Mouse (Mus musculus): ENCODE results near the gene Ankra2. TPM values are rescaled to one million over a fixed set of nuclear protein-coding genes. Genes with fewer than 3 reads are reported as not detected.

Ankra2 gene
- polyA plus RNA-seq, 1 experiment from 2014 or later, result 16.1 TPM

DNA sequence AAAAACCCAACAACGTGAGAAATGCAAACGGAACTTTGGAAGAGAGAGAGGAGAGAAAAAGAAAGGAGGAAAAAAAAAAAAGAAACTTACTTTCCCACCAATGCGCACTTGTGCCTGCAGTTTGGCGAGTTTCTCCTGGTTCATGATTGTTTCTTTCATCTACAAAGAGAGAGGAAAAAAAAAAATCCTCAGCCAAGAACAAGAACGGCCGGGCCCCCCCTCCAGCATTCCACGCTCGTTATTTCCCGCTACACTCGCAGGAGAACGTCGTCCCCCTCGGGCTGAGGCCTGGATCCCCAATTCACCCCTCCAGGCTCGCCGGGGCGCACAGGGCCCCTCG lies 53.2 kb downstream of the Ankra2 start:
- H3K27ac ChIP-seq (ENCODE audit: poor library complexity, severe bottlenecking), result peak overlapping the region; percentile 90
- H3K27me3 ChIP-seq (replicated peaks), result no peaks in the 10 kb centered on the region
- no peak for ATAC-seq (ENCODE audit: insufficient number of reproducible peaks, low FRiP score)
- WGBS, result under 1% methylated on average over 17 of the region's 17 CpGs
- peaks cover 12% of the 10 kb centered on the region for H3K4me1 ChIP-seq (replicated peaks)
- H3K4me3 ChIP-seq, result peak overlapping the region; percentile 100
- H3K9ac ChIP-seq, result peak overlapping the region; percentile 99
- H3K36me3 ChIP-seq, result peaks cover 31% of the 10 kb centered on the region
- peak overlapping the region; percentile 78 for H3K4me2 ChIP-seq
- no peaks in the 10 kb centered on the region for H3K9me3 ChIP-seq (replicated peaks)

DNA sequence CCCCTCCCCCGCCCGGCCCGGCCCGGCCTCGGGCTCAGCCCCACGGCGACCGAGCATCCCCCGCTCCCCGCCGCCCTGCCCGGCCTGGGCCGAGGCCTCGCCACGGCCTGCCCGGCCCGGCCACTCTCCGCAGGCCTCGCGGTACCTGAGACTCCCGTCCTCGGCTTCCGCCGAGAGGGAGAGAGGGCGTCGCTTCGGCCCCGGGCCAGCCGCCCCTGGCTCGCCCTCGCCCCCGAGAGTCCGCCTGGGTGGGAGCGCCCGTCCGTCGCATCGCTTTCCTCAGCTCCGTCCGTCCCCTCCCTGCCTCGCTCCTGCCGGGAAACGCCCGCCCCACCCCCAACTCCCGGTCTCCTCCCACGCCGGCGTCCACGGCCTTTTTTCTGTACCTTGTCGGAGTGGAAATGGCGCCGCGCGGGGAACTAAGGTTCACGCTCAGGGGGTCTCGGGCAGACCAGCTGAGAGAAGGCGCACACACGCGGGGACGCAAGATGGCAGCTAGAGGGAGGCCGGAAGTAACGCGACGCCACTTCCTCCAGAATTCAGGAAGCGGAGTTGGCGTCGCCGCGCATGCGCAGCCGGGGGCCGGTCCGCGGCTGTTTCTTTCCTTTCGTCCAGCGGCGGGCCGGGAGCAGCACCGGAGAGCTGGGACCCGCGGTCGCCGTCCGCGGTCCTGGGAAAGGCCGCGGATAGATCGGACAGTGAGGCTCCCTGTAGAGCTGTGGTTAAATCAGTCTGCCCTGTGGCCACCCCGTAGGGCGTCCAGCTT lies 53.8 kb downstream of the Ankra2 start, which contains the start of gene Btf3:
Gene Btf3 (minus strand): TSS at position 527 of the 766 bp plus-strand sequence.
- peaks cover 12% of the 10 kb centered on the region for H3K4me1 ChIP-seq (replicated peaks)
- peak within 1 kb of the TSS; percentile 100 for H3K4me3 ChIP-seq
- H3K9me3 ChIP-seq (replicated peaks), result no peaks in the 10 kb centered on the region
- peak within 1 kb of the TSS; percentile 99 for H3K9ac ChIP-seq
- peak within 1 kb of the TSS; percentile 90 for H3K27ac ChIP-seq (ENCODE audit: poor library complexity, severe bottlenecking)
- 0% methylated on average over 84 of the region's 90 CpGs for WGBS
- ATAC-seq (ENCODE audit: insufficient number of reproducible peaks, low FRiP score), result peak; percentile 90
- no peaks in the 10 kb centered on the region for H3K27me3 ChIP-seq (replicated peaks)
- peak within 1 kb of the TSS; percentile 78 for H3K4me2 ChIP-seq
- H3K36me3 ChIP-seq, result peaks cover 26% of the 10 kb centered on the region

DNA sequence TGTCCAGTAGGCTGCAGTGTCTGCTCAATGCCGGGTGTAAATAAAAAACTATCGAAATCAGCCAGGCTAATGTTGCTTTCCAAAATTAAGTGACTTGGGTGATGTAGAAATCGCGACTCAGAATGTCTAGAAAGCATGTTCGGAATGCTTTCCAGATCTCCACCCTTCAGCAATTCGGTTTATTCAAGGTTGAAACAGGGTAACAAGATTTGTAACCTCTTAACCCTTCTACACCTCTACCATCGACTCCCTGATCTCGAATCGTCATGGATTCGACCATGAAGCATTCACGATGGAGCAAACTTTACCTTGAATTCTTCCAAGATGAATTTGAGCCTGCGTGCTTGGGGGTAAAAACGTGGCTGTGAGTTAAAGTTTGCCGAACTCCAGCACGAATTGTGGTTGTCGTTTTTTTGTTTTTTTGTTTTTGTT lies 54.4 kb downstream of the Ankra2 start:
- Histone ChIP-seq H3K4me3 (peak overlapping the region; percentile 100), H3K27ac (ENCODE audit: poor library complexity, severe bottlenecking) (peak overlapping the region; percentile 90), H3K36me3 (peaks cover 20% of the 10 kb centered on the region), H3K9ac (peak overlapping the region; percentile 99), H3K27me3 (replicated peaks) (no peaks in the 10 kb centered on the region), H3K4me1 (replicated peaks) (peaks cover 12% of the 10 kb centered on the region), H3K4me2 (peak overlapping the region; percentile 78), H3K9me3 (replicated peaks) (no peaks in the 10 kb centered on the region)
- no peak for ATAC-seq (ENCODE audit: insufficient number of reproducible peaks, low FRiP score)
- 2% methylated on average over 16 of the region's 16 CpGs for WGBS

DNA sequence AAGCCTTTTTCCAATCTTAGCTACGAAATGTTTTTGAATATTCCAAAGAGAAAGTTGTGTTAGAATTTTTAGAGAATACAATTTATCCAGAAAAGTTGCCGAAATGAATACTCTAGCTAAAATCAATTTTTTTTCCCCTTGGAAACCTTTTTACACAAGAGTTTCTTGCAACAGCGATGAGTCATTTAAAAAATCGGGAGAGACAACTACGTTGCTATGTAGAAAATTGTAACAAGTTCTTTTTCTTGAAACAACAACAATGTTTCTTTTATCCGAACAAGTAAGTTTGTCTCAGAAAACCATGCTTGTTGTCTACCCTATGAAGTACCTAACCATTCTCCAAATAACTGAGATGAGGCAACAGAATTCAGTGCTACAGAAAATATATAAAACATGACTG lies 55.0 kb downstream of the Ankra2 start:
- ATAC-seq (ENCODE audit: insufficient number of reproducible peaks, low FRiP score), result no peak
- H3K27me3 ChIP-seq (replicated peaks), result no peaks in the 10 kb centered on the region
- H3K4me1 ChIP-seq (replicated peaks), result peaks cover 12% of the 10 kb centered on the region
- H3K4me3 ChIP-seq, result no peak overlapping the region
- no peak overlapping the region for H3K27ac ChIP-seq (ENCODE audit: poor library complexity, severe bottlenecking)
- no peak overlapping the region for H3K9ac ChIP-seq
- no peak overlapping the region for H3K4me2 ChIP-seq
- no peaks in the 10 kb centered on the region for H3K9me3 ChIP-seq (replicated peaks)
- 88% methylated on average over 6 of the region's 6 CpGs for WGBS
- peaks cover 15% of the 10 kb centered on the region for H3K36me3 ChIP-seq

Other genes starting within 250 kb of the Ankra2 start
- 12.6 and 13.4 TPM in 2 replicates for gene Arhgef28, start 56.6 kb upstream of the Ankra2 start, polyA plus RNA-seq (2016; fragmentation: Nextera tagmentation; extraction: Ambion mirVana)
- 19.2 and 19.7 TPM in 2 replicates for gene Utp15, start within 50 bp of the Ankra2 start, polyA plus RNA-seq (2016; fragmentation: Nextera tagmentation; extraction: Ambion mirVana)
- not detected in 2 replicates for gene Gm21976, start 16.8 kb downstream of the Ankra2 start, polyA plus RNA-seq (2016; fragmentation: Nextera tagmentation; extraction: Ambion mirVana)
- gene Btf3, start 53.9 kb downstream of the Ankra2 start, polyA plus RNA-seq (2016; fragmentation: Nextera tagmentation; extraction: Ambion mirVana), result 474 and 476 TPM in 2 replicates
- gene Foxd1, start 91.2 kb downstream of the Ankra2 start, polyA plus RNA-seq (2016; fragmentation: Nextera tagmentation; extraction: Ambion mirVana), result 0.03 and 0.06 TPM in 2 replicates
- gene Gm10320, start 228.9 kb downstream of the Ankra2 start, polyA plus RNA-seq (2016; fragmentation: Nextera tagmentation; extraction: Ambion mirVana), result 0.82 TPM in 1 of 2 replicates, not detected in the other

Measured in heart, embryonic 12.5 days (tissue).